Mouse (Mus musculus): ENCODE data around the gene Rela.
A peak's percentile ranks its signal among the peaks of the same experiment; 100 is the strongest.

Rela gene

GRCm38 (mm10) chr19:5647791-5648190 is 10.5 kb downstream of the Rela start:
- DNase-seq (ENCODE audit: low read depth, low spot score): no peak
- Histone ChIP-seq H3K27me3 (ENCODE audit: control insufficient read depth, insufficient read depth, low read length, poor library complexity, severe bottlenecking) (no peaks in the 10 kb centered on the region), H3K36me3 (ENCODE audit: control insufficient read depth, insufficient read depth, low read length, poor library complexity, severe bottlenecking) (peaks cover 40% of the 10 kb centered on the region)

GRCm38 (mm10) chr19:5648401-5649297 is 11.4 kb downstream of the Rela start:
- no peaks in the 10 kb centered on the region for H3K27me3 ChIP-seq (ENCODE audit: control insufficient read depth, insufficient read depth, low read length, poor library complexity, severe bottlenecking)

GRCm38 (mm10) chr19:5649298-5649741 is 12.0 kb downstream of the Rela start:
- peaks cover 46% of the 10 kb centered on the region for H3K36me3 ChIP-seq (ENCODE audit: control insufficient read depth, insufficient read depth, low read length, poor library complexity, severe bottlenecking)
- no peaks in the 10 kb centered on the region for H3K27me3 ChIP-seq (ENCODE audit: control insufficient read depth, insufficient read depth, low read length, poor library complexity, severe bottlenecking)
- peak; percentile 63 for DNase-seq (ENCODE audit: low read depth, low spot score)

More at GRCm38 (mm10) chr19:5648401-5649297, 11.4 kb downstream of the Rela start:
- DNase-seq (ENCODE audit: low read depth, low spot score): peak; percentile 93
- peaks cover 43% of the 10 kb centered on the region for H3K36me3 ChIP-seq (ENCODE audit: control insufficient read depth, insufficient read depth, low read length, poor library complexity, severe bottlenecking)

GRCm38 (mm10) chr19:5651502-5652274 is 14.4 kb downstream of the Rela start:
- no peak for DNase-seq (ENCODE audit: low read depth, low spot score)
- no peaks in the 10 kb centered on the region for H3K27me3 ChIP-seq (ENCODE audit: control insufficient read depth, insufficient read depth, low read length, poor library complexity, severe bottlenecking)
- peaks cover 51% of the 10 kb centered on the region for H3K36me3 ChIP-seq (ENCODE audit: control insufficient read depth, insufficient read depth, low read length, poor library complexity, severe bottlenecking)

- Histone ChIP-seq H3K27me3 (ENCODE audit: control insufficient read depth, insufficient read depth, low read length, poor library complexity, severe bottlenecking) (no peaks in the 10 kb centered on the region), H3K36me3 (ENCODE audit: control insufficient read depth, insufficient read depth, low read length, poor library complexity, severe bottlenecking) (peaks cover 47% of the 10 kb centered on the region)
- DNase-seq (ENCODE audit: low read depth, low spot score): no peak
Measured at GRCm38 (mm10) chr19:5652570-5652969, 15.3 kb downstream of the Rela start.

- Histone ChIP-seq H3K27me3 (ENCODE audit: control insufficient read depth, insufficient read depth, low read length, poor library complexity, severe bottlenecking) (no peaks in the 10 kb centered on the region), H3K36me3 (ENCODE audit: control insufficient read depth, insufficient read depth, low read length, poor library complexity, severe bottlenecking) (peaks cover 53% of the 10 kb centered on the region)
- DNase-seq (ENCODE audit: low read depth, low spot score): no peak
Measured at GRCm38 (mm10) chr19:5653969-5654719, 16.9 kb downstream of the Rela start.

GRCm38 (mm10) chr19:5654720-5655298 is 17.5 kb downstream of the Rela start:
- Histone ChIP-seq H3K36me3 (ENCODE audit: control insufficient read depth, insufficient read depth, low read length, poor library complexity, severe bottlenecking) (peaks cover 59% of the 10 kb centered on the region), H3K27me3 (ENCODE audit: control insufficient read depth, insufficient read depth, low read length, poor library complexity, severe bottlenecking) (no peaks in the 10 kb centered on the region)
- DNase-seq (ENCODE audit: low read depth, low spot score): no peak

GRCm38 (mm10) chr19:5660942-5661751 is 23.9 kb downstream of the Rela start:
- Histone ChIP-seq H3K36me3 (ENCODE audit: control insufficient read depth, insufficient read depth, low read length, poor library complexity, severe bottlenecking) (peaks cover 25% of the 10 kb centered on the region), H3K27me3 (ENCODE audit: control insufficient read depth, insufficient read depth, low read length, poor library complexity, severe bottlenecking) (no peaks in the 10 kb centered on the region)
- peak; percentile 79 for DNase-seq (ENCODE audit: low read depth, low spot score)

- DNase-seq (ENCODE audit: low read depth, low spot score): peak; percentile 91
- Histone ChIP-seq H3K36me3 (ENCODE audit: control insufficient read depth, insufficient read depth, low read length, poor library complexity, severe bottlenecking) (peaks cover 23% of the 10 kb centered on the region), H3K27me3 (ENCODE audit: control insufficient read depth, insufficient read depth, low read length, poor library complexity, severe bottlenecking) (no peaks in the 10 kb centered on the region)
Measured at GRCm38 (mm10) chr19:5662310-5662709, 25.0 kb downstream of the Rela start.

- H3K36me3 ChIP-seq (ENCODE audit: control insufficient read depth, insufficient read depth, low read length, poor library complexity, severe bottlenecking): peaks cover 17% of the 10 kb centered on the region
- DNase-seq (ENCODE audit: low read depth, low spot score): peak; percentile 91
- H3K27me3 ChIP-seq (ENCODE audit: control insufficient read depth, insufficient read depth, low read length, poor library complexity, severe bottlenecking): no peaks in the 10 kb centered on the region
Measured at GRCm38 (mm10) chr19:5662981-5663913, 26.0 kb downstream of the Rela start, which contains the start of gene Sipa1. TSS of gene Sipa1 (minus strand) at chr19:5663707.

GRCm38 (mm10) chr19:5664669-5665257 is 27.5 kb downstream of the Rela start:
- Histone ChIP-seq H3K27me3 (ENCODE audit: control insufficient read depth, insufficient read depth, low read length, poor library complexity, severe bottlenecking) (no peaks in the 10 kb centered on the region), H3K36me3 (ENCODE audit: control insufficient read depth, insufficient read depth, low read length, poor library complexity, severe bottlenecking) (peaks cover 8% of the 10 kb centered on the region)
- DNase-seq (ENCODE audit: low read depth, low spot score): no peak

GRCm38 (mm10) chr19:5665465-5665864 is 28.2 kb downstream of the Rela start:
- no peak for DNase-seq (ENCODE audit: low read depth, low spot score)
- peaks cover 5% of the 10 kb centered on the region for H3K36me3 ChIP-seq (ENCODE audit: control insufficient read depth, insufficient read depth, low read length, poor library complexity, severe bottlenecking)
- H3K27me3 ChIP-seq (ENCODE audit: control insufficient read depth, insufficient read depth, low read length, poor library complexity, severe bottlenecking): no peaks in the 10 kb centered on the region

All from splenic B cell, adult 2 months (primary cell).